Mouse (Mus musculus) forebrain, embryonic 11.5 days (tissue): ENCODE results near the gene Gm5294. TPM values are rescaled to one million over a fixed set of nuclear protein-coding genes. Genes with fewer than 3 reads are reported as not detected.

Source experiments
- ATAC-seq: fragments of 200-750 bp; cut with Nextera tagmentation; replicated peaks from 2 replicates; pipeline ENCODE4 v1.8.0; 2017; ENCODE audit warnings: moderate TSS enrichment; ENCODE audit not compliant: low FRiP score
- DNase-seq: peaks from one replicate; pipeline ENCODE4 v3.0.0-alpha.2; 2017; ENCODE audit warnings: low spot score
- H3K27ac ChIP-seq: fragments of 300-500 bp; sonication (generic); 2 replicates; pipeline ENCODE4 v1.5.1; 2014; ENCODE audit warnings: low read depth, low read length
- H3K27me3 ChIP-seq: fragments of 300-500 bp; sonication (generic); 2 replicates; pipeline ENCODE4 v1.6.1; 2014; ENCODE audit warnings: mild to moderate bottlenecking, low read length, mixed read lengths; ENCODE audit not compliant: control insufficient read depth, insufficient read depth
- H3K36me3 ChIP-seq: fragments of 300-500 bp; sonication (generic); 2 replicates; pipeline ENCODE4 v1.6.1; 2014; ENCODE audit warnings: mild to moderate bottlenecking, low read length, moderate library complexity, mixed read lengths; ENCODE audit not compliant: control insufficient read depth, insufficient read depth
- H3K4me1 ChIP-seq: fragments of 300-500 bp; sonication (generic); replicated peaks from 2 replicates; pipeline ENCODE4 v1.6.1; 2014; ENCODE audit warnings: low read length, mixed read lengths; ENCODE audit not compliant: control insufficient read depth, insufficient read depth
- H3K4me2 ChIP-seq: fragments of 300-500 bp; sonication (generic); 2 replicates; pipeline ENCODE4 v1.6.1; 2014; ENCODE audit warnings: low read depth, mild to moderate bottlenecking, low read length, moderate library complexity, mixed read lengths; ENCODE audit not compliant: severe bottlenecking
- H3K4me3 ChIP-seq: fragments of 300-500 bp; sonication (generic); 2 replicates; pipeline ENCODE4 v1.5.1; 2014; ENCODE audit warnings: low read depth, low read length
- H3K9ac ChIP-seq: fragments of 300-500 bp; sonication (generic); 2 replicates; pipeline ENCODE4 v1.6.1; 2014; ENCODE audit warnings: low read length
- H3K9me3 ChIP-seq: fragments of 300-500 bp; sonication (generic); 2 replicates; pipeline ENCODE4 v1.6.1; 2016; ENCODE audit warnings: low read length, mixed read lengths; ENCODE audit not compliant: control insufficient read depth
- WGBS: fragments of 180-500 bp; shearing (Covaris S2); extraction: QIAGEN DNeasy Blood & Tissue Kit; methylation state at CpG from one replicate; pipeline ENCODE4 v1.1.7; 2014; 5-methylcytosine and 5-hydroxymethylcytosine counted together
- polyA plus RNA-seq: library from polyadenylated mRNA; unstranded; fragments of >200 nt; fragmentation: Nextera tagmentation; extraction: Ambion mirVana; gene quantifications from 2 replicates; pipeline ENCODE4 v1.2.1, GENCODE M21; 2014

Gene Gm5294
- not detected in 2 replicates for polyA plus RNA-seq

GRCm38 (mm10) chr5:138819780-138820179, at the start of gene Gm5294:
Gm5294 (plus strand) TSS chr5:138820080.
- 3% methylated on average over 21 of the region's 21 CpGs for WGBS
- H3K27me3 ChIP-seq: peaks cover 41% of the 10 kb centered on the region
- H3K9me3 ChIP-seq: no peaks in the 10 kb centered on the region
- no peak for DNase-seq
- H3K4me1 ChIP-seq: peaks cover 8% of the 10 kb centered on the region; the same call in 1 of the 2 replicates
- no peaks in the 10 kb centered on the region for H3K36me3 ChIP-seq
- peak within 1 kb of the TSS; percentile 46 for H3K4me2 ChIP-seq
- H3K9ac ChIP-seq: no peak within 1 kb of the TSS
- no peak for ATAC-seq
- no peak within 1 kb of the TSS for H3K27ac ChIP-seq
- H3K4me3 ChIP-seq: peak within 1 kb of the TSS; percentile 22

GRCm38 (mm10) chr5:138775096-138775495, 44.8 kb upstream of the Gm5294 start:
- Histone ChIP-seq H3K4me1 (no peaks in the 10 kb centered on the region), H3K36me3 (no peaks in the 10 kb centered on the region), H3K4me3 (no peak overlapping the region), H3K4me2 (no peak overlapping the region), H3K9me3 (no peaks in the 10 kb centered on the region), H3K27me3 (no peaks in the 10 kb centered on the region), H3K9ac (no peak overlapping the region), H3K27ac (no peak overlapping the region)
- WGBS: 98% methylated on average over 5 of the region's 5 CpGs
- DNase-seq: no peak
- ATAC-seq: no peak

GRCm38 (mm10) chr5:138776346-138776745, 43.5 kb upstream of the Gm5294 start:
- no peaks in the 10 kb centered on the region for H3K27me3 ChIP-seq
- WGBS: 79% methylated on average over 1 of the region's 1 CpGs
- H3K9ac ChIP-seq: no peak overlapping the region
- DNase-seq (no peak), ATAC-seq (no peak)
- no peaks in the 10 kb centered on the region for H3K36me3 ChIP-seq
- H3K27ac ChIP-seq: no peak overlapping the region
- H3K4me3 ChIP-seq: no peak overlapping the region
- no peak overlapping the region for H3K4me2 ChIP-seq
- no peaks in the 10 kb centered on the region for H3K4me1 ChIP-seq
- no peaks in the 10 kb centered on the region for H3K9me3 ChIP-seq

- Histone ChIP-seq H3K4me1 (no peaks in the 10 kb centered on the region), H3K4me2 (no peak overlapping the region), H3K9me3 (no peaks in the 10 kb centered on the region), H3K9ac (no peak overlapping the region), H3K4me3 (no peak overlapping the region), H3K36me3 (no peaks in the 10 kb centered on the region), H3K27ac (peak overlapping the region; percentile 55; the same call in 1 of the 2 replicates), H3K27me3 (no peaks in the 10 kb centered on the region)
- DNase-seq: peak; percentile 55
- WGBS: 54% methylated on average over 9 of the region's 9 CpGs
- peak; percentile 61 for ATAC-seq
Observed at GRCm38 (mm10) chr5:138778731-138779463, 41.0 kb upstream of the Gm5294 start.

GRCm38 (mm10) chr5:138779655-138780054, 40.2 kb upstream of the Gm5294 start:
- Histone ChIP-seq H3K27ac (no peak overlapping the region), H3K4me1 (no peaks in the 10 kb centered on the region), H3K9me3 (no peaks in the 10 kb centered on the region), H3K4me2 (no peak overlapping the region), H3K9ac (no peak overlapping the region), H3K36me3 (no peaks in the 10 kb centered on the region), H3K4me3 (no peak overlapping the region), H3K27me3 (no peaks in the 10 kb centered on the region)
- ATAC-seq (no peak), DNase-seq (no peak)
- WGBS: 84% methylated on average over 3 of the region's 3 CpGs

- ATAC-seq: no peak
- no peak for DNase-seq
- WGBS: 82% methylated on average over 1 of the region's 1 CpGs
- Histone ChIP-seq H3K27ac (no peak overlapping the region), H3K4me3 (no peak overlapping the region), H3K9ac (no peak overlapping the region), H3K36me3 (no peaks in the 10 kb centered on the region), H3K9me3 (no peaks in the 10 kb centered on the region), H3K27me3 (no peaks in the 10 kb centered on the region), H3K4me1 (no peaks in the 10 kb centered on the region), H3K4me2 (no peak overlapping the region)
Observed at GRCm38 (mm10) chr5:138782697-138783096, 37.2 kb upstream of the Gm5294 start.

GRCm38 (mm10) chr5:138783181-138783580, 36.7 kb upstream of the Gm5294 start:
- H3K27ac ChIP-seq: no peak overlapping the region; the same call in 1 of the 2 replicates
- WGBS: 83% methylated on average over 8 of the region's 8 CpGs
- H3K4me1 ChIP-seq: no peaks in the 10 kb centered on the region
- H3K27me3 ChIP-seq: no peaks in the 10 kb centered on the region
- H3K4me3 ChIP-seq: no peak overlapping the region
- no peaks in the 10 kb centered on the region for H3K9me3 ChIP-seq
- no peak overlapping the region for H3K4me2 ChIP-seq
- no peak overlapping the region for H3K9ac ChIP-seq
- no peak for ATAC-seq
- no peak for DNase-seq
- no peaks in the 10 kb centered on the region for H3K36me3 ChIP-seq

- H3K27ac ChIP-seq: no peak overlapping the region
- 93% methylated on average over 3 of the region's 3 CpGs for WGBS
- no peak for DNase-seq
- H3K4me1 ChIP-seq: no peaks in the 10 kb centered on the region
- H3K9ac ChIP-seq: no peak overlapping the region
- no peak overlapping the region for H3K4me3 ChIP-seq
- no peaks in the 10 kb centered on the region for H3K9me3 ChIP-seq
- H3K36me3 ChIP-seq: no peaks in the 10 kb centered on the region
- H3K4me2 ChIP-seq: no peak overlapping the region
- no peaks in the 10 kb centered on the region for H3K27me3 ChIP-seq
- ATAC-seq: no peak
Observed at GRCm38 (mm10) chr5:138785986-138786515, 33.8 kb upstream of the Gm5294 start.

GRCm38 (mm10) chr5:138787648-138788047, 32.2 kb upstream of the Gm5294 start:
- Histone ChIP-seq H3K4me1 (no peaks in the 10 kb centered on the region), H3K9ac (no peak overlapping the region), H3K36me3 (no peaks in the 10 kb centered on the region), H3K4me2 (no peak overlapping the region), H3K27me3 (no peaks in the 10 kb centered on the region), H3K9me3 (no peaks in the 10 kb centered on the region), H3K4me3 (no peak overlapping the region), H3K27ac (no peak overlapping the region)
- no peak for ATAC-seq
- WGBS: 85% methylated on average over 7 of the region's 7 CpGs
- no peak for DNase-seq
